Mouse (Mus musculus) liver, adult 2 months (tissue): ENCODE measurements at regions not wholly inside any gene's neighbourhood (a gene's known extent, or its start where the extent isn't known, plus 50 kb on each side); places are given as distances from the start of the nearest gene placed in this dataset.
A peak's percentile ranks its signal among the peaks of the same experiment; 100 is the strongest.

ENCODE experiments used
- DNase-seq: peaks from one replicate; pipeline ENCODE4 v3.0.0-alpha.2; 2011; ENCODE audit warnings: low read depth, low spot score; ENCODE audit errors: extremely low read depth
- H3K27ac ChIP-seq: fragments of 200-500 bp; replicated peaks from 2 replicates; pipeline ENCODE4 v1.5.1; 2012; ENCODE audit warnings: low read depth, mild to moderate bottlenecking, control low read depth, inconsistent platforms, low read length; ENCODE audit not compliant: insufficient read depth
- H3K27me3 ChIP-seq: fragments of 200-500 bp; 2 replicates; pipeline ENCODE4 v1.6.1; 2012; ENCODE audit warnings: mild to moderate bottlenecking, moderate library complexity, low read length, inconsistent platforms; ENCODE audit not compliant: control insufficient read depth, insufficient read depth
- H3K36me3 ChIP-seq: fragments of 200-500 bp; 2 replicates; pipeline ENCODE4 v1.6.1; 2012; ENCODE audit warnings: low read length, inconsistent platforms; ENCODE audit not compliant: control insufficient read depth, insufficient read depth
- H3K4me1 ChIP-seq: fragments of 200-500 bp; 2 replicates; pipeline ENCODE4 v1.6.1; 2011; ENCODE audit warnings: low read length; ENCODE audit not compliant: control insufficient read depth, insufficient read depth
- H3K4me3 ChIP-seq: fragments of 200-500 bp; 2 replicates; pipeline ENCODE4 v1.5.1; 2011; ENCODE audit warnings: low read depth, mild to moderate bottlenecking, control low read depth, low read length, moderate library complexity; ENCODE audit not compliant: insufficient read depth
- H3K79me2 ChIP-seq: fragments of 200-500 bp; 2 replicates; pipeline ENCODE4 v1.6.1; 2012; ENCODE audit warnings: inconsistent platforms, mild to moderate bottlenecking, low read length, moderate library complexity; ENCODE audit not compliant: control insufficient read depth, insufficient read depth
- H3K9ac ChIP-seq: fragments of 200-500 bp; 2 replicates; pipeline ENCODE4 v1.6.1; 2012; ENCODE audit warnings: low read depth, mild to moderate bottlenecking, control low read depth, inconsistent platforms, low read length
- CTCF ChIP-seq: fragments of 200-500 bp; IDR thresholded peaks from 2 replicates; pipeline ENCODE4 v1.5.1; 2011; ENCODE audit warnings: low read depth, low read length, control low read depth
- POLR2A ChIP-seq: fragments of 200-500 bp; IDR thresholded peaks from 2 replicates; pipeline ENCODE4 v1.6.1; 2011; ENCODE audit warnings: low read length, control low read depth; ENCODE audit not compliant: insufficient read depth; ENCODE audit errors: extremely low read depth
- WGBS: fragments of 180-500 bp; shearing (Covaris S2); methylation state at CpG from one replicate; pipeline ENCODE4 v1.1.7; 2018; 5-methylcytosine and 5-hydroxymethylcytosine counted together

DNA sequence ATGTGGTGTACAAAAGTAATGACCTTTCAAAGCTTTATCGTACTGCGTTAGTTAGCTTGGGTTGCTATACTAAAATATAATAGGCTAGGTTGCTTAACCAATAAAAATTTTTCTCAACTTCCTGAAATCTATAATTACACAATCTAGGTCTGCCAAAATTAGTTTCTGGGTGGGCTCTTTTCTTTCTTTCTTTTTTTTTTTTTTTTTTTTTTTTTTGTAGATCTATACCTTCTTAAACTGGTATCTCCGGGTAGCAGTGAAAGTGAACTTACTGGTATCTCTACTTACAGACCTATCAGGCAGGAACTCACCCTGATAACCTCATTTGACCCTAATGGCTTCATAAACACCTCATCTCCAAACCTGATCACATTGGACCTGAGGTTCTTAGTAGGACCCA is 193.4 kb upstream of the Cpeb2 start:
- no peak overlapping the region for H3K27ac ChIP-seq
- 0 out of 2 replicates have a peak, but pooled peaks cover 1% of the 10 kb centered on the region for H3K4me1 ChIP-seq
- H3K36me3 ChIP-seq = no peaks in the 10 kb centered on the region
- H3K4me3 ChIP-seq = no peak overlapping the region
- no peaks in the 10 kb centered on the region for H3K27me3 ChIP-seq
- TF ChIP-seq POLR2A = no peak
- no peak for TF ChIP-seq CTCF
- DNase-seq = no peak
- H3K79me2 ChIP-seq = no peaks in the 10 kb centered on the region
- WGBS = 92% methylated on average over 3 of the region's 3 CpGs
- H3K9ac ChIP-seq = no peak overlapping the region

- WGBS = 59% methylated on average over 3 of the region's 3 CpGs
- Histone ChIP-seq H3K36me3 (no peaks in the 10 kb centered on the region), H3K4me1 (no peaks in the 10 kb centered on the region), H3K9ac (no peak overlapping the region), H3K4me3 (no peak overlapping the region), H3K27me3 (no peaks in the 10 kb centered on the region), H3K79me2 (no peaks in the 10 kb centered on the region), H3K27ac (no peak overlapping the region)
- DNase-seq = no peak
- TF ChIP-seq CTCF = no peak
- TF ChIP-seq POLR2A = no peak
Measured at GRCm38 (mm10) chr5:43042585-43042984, 190.4 kb upstream of the Cpeb2 start.

DNA sequence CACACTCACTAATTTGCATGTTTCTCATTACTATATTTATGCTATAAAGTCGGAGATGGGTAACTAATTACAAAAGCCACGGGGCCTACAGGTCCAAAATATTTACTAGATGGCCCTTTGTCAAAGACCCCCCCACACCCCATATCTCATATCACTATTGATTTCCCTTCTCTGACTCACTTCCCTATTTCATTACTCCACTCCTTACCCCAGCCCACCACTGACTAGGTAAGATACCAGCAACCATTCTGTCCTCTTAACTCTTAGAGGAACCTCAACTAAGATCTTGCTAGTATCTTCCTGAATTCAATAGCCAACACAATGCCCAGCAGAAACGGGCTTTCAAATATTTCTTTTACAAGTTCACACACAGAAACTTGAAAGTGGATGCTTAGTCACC is 187.1 kb upstream of the Cpeb2 start:
- TF ChIP-seq CTCF = no peak
- TF ChIP-seq POLR2A = no peak
- no peak overlapping the region for H3K4me3 ChIP-seq
- no peak overlapping the region for H3K9ac ChIP-seq
- WGBS = 87% methylated on average over 3 of the region's 3 CpGs
- no peaks in the 10 kb centered on the region for H3K27me3 ChIP-seq
- no peak overlapping the region for H3K27ac ChIP-seq
- peaks cover 13% of the 10 kb centered on the region for H3K4me1 ChIP-seq
- no peaks in the 10 kb centered on the region for H3K36me3 ChIP-seq
- no peaks in the 10 kb centered on the region for H3K79me2 ChIP-seq
- DNase-seq = no peak

GRCm38 (mm10) chr5:43047316-43047715 is 185.7 kb upstream of the Cpeb2 start:
- Histone ChIP-seq H3K9ac (no peak overlapping the region), H3K4me1 (peaks cover 21% of the 10 kb centered on the region), H3K36me3 (no peaks in the 10 kb centered on the region), H3K4me3 (no peak overlapping the region), H3K79me2 (no peaks in the 10 kb centered on the region), H3K27ac (no peak overlapping the region), H3K27me3 (no peaks in the 10 kb centered on the region)
- TF ChIP-seq CTCF = no peak
- TF ChIP-seq POLR2A = no peak
- 45% methylated on average over 2 of the region's 2 CpGs for WGBS
- no peak for DNase-seq

- Histone ChIP-seq H3K79me2 (no peaks in the 10 kb centered on the region), H3K27ac (no peak overlapping the region), H3K4me1 (peaks cover 24% of the 10 kb centered on the region), H3K4me3 (no peak overlapping the region), H3K9ac (no peak overlapping the region), H3K27me3 (no peaks in the 10 kb centered on the region), H3K36me3 (no peaks in the 10 kb centered on the region)
- no peak for TF ChIP-seq POLR2A
- TF ChIP-seq CTCF = no peak
- WGBS = 75% methylated on average over 8 of the region's 8 CpGs
- no peak for DNase-seq
Measured at GRCm38 (mm10) chr5:43048196-43049050, 184.5 kb upstream of the Cpeb2 start.

DNA sequence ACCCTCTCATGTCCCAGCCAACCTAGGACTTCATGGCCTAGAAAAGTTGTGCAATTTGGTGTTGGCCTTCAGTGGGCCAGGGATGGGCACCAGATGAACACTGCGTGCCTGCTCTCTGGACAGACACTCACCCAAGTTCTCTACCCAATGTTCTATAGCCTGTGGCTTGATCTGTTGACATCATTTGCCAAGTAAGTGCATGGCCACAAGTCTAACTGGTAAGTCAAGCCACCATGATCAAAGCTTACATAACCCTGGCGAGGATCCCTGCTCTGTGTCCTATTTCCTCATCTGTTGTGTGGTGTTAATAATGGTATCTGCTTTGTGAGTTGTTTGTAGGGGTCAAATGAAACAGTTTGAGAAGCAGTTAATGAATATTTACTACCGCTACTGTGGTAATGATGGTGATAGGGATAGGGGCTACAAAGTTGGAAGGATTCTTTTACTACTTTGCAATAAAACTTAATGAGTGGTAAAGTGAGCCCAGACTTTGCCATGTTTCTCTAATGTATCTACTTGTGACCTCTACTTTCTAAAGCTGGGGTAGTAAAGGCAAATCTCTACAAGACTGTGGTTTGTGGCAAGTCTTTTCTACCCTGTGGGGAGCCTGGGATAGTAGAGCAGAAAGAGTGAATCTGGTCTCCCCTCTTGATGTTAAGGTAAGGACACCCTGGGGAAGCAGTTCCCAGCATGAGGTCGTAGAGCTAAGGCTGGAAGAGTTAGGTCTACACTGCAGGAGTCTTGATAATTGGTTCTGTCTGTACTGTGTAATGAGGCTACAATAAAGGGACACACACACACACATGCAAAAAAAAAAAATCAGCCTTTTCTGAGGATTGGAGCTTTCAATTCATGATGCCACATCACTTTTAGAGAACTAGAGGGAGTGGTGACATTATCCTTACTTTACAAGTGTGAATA is 183.3 kb upstream of the Cpeb2 start:
- Histone ChIP-seq H3K36me3 (no peaks in the 10 kb centered on the region), H3K79me2 (no peaks in the 10 kb centered on the region), H3K4me3 (no peak overlapping the region), H3K27me3 (no peaks in the 10 kb centered on the region), H3K27ac (peak overlapping the region; percentile 47), H3K9ac (no peak overlapping the region), H3K4me1 (peaks cover 24% of the 10 kb centered on the region)
- 63% methylated on average over 4 of the region's 4 CpGs for WGBS
- no peak for TF ChIP-seq POLR2A
- no peak for TF ChIP-seq CTCF
- DNase-seq = peak; percentile 83
